Mouse (Mus musculus): Measurements from ENCODE around the gene Slc16a14.

GRCm38 (mm10) chr1:84904467-84904866 is 30.5 kb downstream of the Slc16a14 start:
- no peak for TF ChIP-seq TBP (conservative IDR thresholded peaks at IDR 0.05; ENCODE audit: low read depth, low read length)
- TF ChIP-seq ETS1 (conservative IDR thresholded peaks at IDR 0.05; ENCODE audit: low read depth, low read length), result no peak
- TF ChIP-seq SIN3A (IDR thresholded peaks at IDR 0.05; ENCODE audit: low read length), result no peak

All from CH12.LX (cell line).